Mouse (Mus musculus) adrenal gland, adult 2 months (tissue): ENCODE measurements around the gene Dnah5. TPM values are rescaled to one million over a fixed set of nuclear protein-coding genes. Genes with fewer than 3 reads are reported as not detected.

ENCODE experiments used
- DNase-seq: peaks from one replicate; pipeline ENCODE4 v3.0.0; 2021
- polyA plus RNA-seq: library from polyadenylated mRNA; depleted of rRNA; stranded (reverse); fragments of >200 nt; gene quantifications from 2 replicates; pipeline ENCODE4 v1.2.3, GENCODE M21; 2012; rRNA removed
- total RNA-seq, 2 experiments: library from RNA; stranded (reverse); gene quantifications; 2 replicates each; pipeline ENCODE4 v1.2.3; 2021

The Dnah5 gene
- total and polyA plus RNA-seq, 3 experiments: 0.01 to 0.12 (median 0.03) TPM

DNA sequence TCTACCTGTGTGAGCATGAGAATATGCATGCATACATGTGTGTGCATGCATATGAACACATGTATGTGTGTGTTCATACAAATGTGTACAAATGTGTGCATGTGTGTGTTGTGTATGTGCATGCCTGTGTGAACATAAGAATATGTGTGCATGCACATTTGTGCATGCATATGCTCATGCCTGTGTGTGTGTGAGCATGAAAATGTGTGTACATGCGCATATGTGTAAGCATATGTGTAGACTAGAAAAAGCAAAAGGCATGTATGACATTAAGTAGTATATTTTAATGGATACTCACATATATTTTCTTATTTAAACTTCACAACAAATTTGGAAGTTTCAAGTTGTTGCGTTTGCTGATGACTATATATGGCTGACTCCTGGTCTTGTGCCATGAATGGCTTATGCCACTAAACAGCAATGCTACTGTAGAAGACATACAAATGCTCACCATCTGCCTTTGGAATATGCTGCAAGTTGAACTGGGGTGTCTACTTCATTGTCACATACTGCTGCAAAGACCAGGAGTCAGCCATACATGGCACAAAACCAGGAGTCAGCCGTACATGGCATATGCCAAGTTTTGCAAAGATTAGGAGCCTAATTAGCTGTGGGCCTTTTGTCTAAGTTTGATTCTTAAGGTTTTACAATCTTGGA is 263.2 kb downstream of the Dnah5 start:
- DNase-seq: no peak

DNA sequence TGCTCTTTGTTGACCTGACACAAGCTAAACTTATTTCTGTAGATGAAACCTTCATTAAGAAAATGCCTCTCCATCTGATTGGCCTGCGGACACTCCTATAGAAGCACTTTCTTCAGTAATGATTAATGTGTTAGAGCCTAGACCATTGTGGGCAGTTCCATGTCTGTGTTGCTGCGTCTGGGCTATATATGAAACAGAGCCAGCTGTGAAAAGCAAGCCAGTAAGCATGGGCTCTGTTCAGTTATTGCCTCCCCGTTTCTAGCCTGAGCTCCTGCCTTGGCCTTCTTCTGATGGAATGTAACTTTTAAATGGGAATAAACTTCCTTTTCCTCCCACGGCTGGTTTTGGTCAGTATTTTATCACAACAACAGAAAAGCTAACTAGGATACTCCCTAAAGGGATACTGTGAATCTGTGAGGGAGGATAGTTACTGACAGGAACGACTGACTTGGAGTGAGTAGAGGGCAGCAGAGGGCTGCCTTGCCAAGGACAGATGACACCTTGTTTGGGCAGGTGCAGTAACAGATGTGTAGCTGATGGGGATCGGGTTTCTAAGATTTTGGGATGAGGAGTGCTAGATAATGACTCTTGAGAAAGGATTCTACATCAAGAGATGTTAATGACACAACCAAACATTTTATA is 270.3 kb downstream of the Dnah5 start:
- DNase-seq: no peak

DNA sequence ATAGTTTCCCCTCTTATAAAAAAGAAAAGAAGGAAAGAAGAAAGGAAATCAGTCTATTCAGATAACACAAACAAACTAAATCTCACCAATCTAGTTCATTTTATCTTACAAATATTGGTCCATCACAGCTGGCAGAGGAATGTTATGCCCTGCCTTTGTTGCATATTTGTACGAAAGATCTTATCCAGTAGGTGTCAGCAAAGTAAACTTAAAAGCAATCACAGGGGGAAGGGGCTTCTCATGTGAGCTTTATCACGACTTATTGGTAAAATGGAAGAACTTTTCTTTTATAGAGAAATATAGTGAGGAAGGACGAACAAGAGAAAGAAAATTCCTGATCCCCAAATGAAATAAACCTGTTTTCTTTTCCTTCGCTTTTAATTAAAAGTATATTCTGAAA is 299.3 kb downstream of the Dnah5 start:
- no peak for DNase-seq

DNA sequence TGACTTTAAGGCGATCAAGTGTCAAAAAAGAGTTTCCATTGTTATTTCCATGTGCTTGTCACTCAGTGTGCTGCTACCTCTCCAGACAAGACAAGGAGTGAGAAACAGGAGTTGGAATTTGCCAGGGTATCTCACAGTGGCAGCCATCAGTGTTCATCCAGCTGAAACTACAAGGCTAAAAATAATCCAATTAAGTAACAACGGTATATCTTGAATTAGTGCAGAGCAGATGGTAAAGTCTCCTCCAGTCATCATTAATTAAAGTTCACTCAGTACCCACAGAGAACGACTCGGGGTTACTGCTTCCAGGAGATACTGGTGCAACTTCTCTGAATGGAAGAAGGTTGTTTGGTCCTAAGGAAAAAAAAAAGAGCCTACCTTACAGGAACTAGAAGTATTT is 311.6 kb downstream of the Dnah5 start:
- DNase-seq: no peak

Other genes starting within 250 kb of the Dnah5 start
- gene Trio, start 177.9 kb upstream of the Dnah5 start, total RNA-seq: 10 to 100 TPM; 44.5 to 62.9 TPM
- gene Trio, start 177.9 kb upstream of the Dnah5 start, polyA plus RNA-seq: 32.9 and 37.0 TPM in 2 replicates